ENCODE assay signal across 8 mouse cellular contexts in genomic region chr17:27181666-27182065, GRCm38 (mm10). TPM values are rescaled to one million over a fixed set of nuclear protein-coding genes. Genes with fewer than 3 reads are reported as not detected.
A peak's percentile ranks its signal among the peaks of the same experiment; 100 is the strongest.
DNase-seq lines count a peak whose midpoint lies in the region; ATAC-seq and TF ChIP-seq lines count a peak whose summit lies in the region.

No protein-coding gene starts in this region.

- WGBS in midbrain, embryonic 16.5 days: 30% methylated on average over 3 of the region's 3 CpGs
- WGBS in midbrain, embryonic 15.5 days: 32% methylated on average over 3 of the region's 3 CpGs
- WGBS in embryonic facial prominence, embryonic 13.5 days: 32% methylated on average over 3 of the region's 3 CpGs
- WGBS in intestine, postnatal 0 days: 39% methylated on average over 3 of the region's 3 CpGs

- H3K4me2 ChIP-seq in midbrain, embryonic 16.5 days (ENCODE audit: low read length): no peak overlapping the region
- H3K4me2 ChIP-seq in midbrain, embryonic 15.5 days: no peak overlapping the region
- no peak overlapping the region for H3K4me2 ChIP-seq in embryonic facial prominence, embryonic 13.5 days
- no peak overlapping the region for H3K4me2 ChIP-seq in intestine, postnatal 0 days (replicated peaks; ENCODE audit: low read depth)

- H3K36me3 ChIP-seq in midbrain, embryonic 16.5 days (ENCODE audit: control insufficient read depth, insufficient read depth, low read length): no peaks in the 10 kb centered on the region
- H3K36me3 ChIP-seq in midbrain, embryonic 15.5 days (replicated peaks): no peaks in the 10 kb centered on the region
- H3K36me3 ChIP-seq in embryonic facial prominence, embryonic 13.5 days: no peaks in the 10 kb centered on the region
- H3K36me3 ChIP-seq in intestine, postnatal 0 days (ENCODE audit: control insufficient read depth, insufficient read depth): no peaks in the 10 kb centered on the region

- H3K9ac ChIP-seq in midbrain, embryonic 16.5 days (ENCODE audit: low read depth, low read length): 0 out of 2 replicates have a peak overlapping the region, but pooled peaks have one; percentile 25
- no peak overlapping the region for H3K9ac ChIP-seq in midbrain, embryonic 15.5 days
- 0 out of 2 replicates have a peak overlapping the region, but pooled peaks have one; percentile 27 for H3K9ac ChIP-seq in embryonic facial prominence, embryonic 13.5 days
- no peak overlapping the region for H3K9ac ChIP-seq in intestine, postnatal 0 days (ENCODE audit: low read depth, low read length)

- H3K27ac ChIP-seq in midbrain, embryonic 16.5 days (ENCODE audit: low read length): no peak overlapping the region
- H3K27ac ChIP-seq in midbrain, embryonic 15.5 days: no peak overlapping the region
- no peak overlapping the region for H3K27ac ChIP-seq in embryonic facial prominence, embryonic 13.5 days
- H3K27ac ChIP-seq in intestine, postnatal 0 days (ENCODE audit: low read depth, low read length): no peak overlapping the region

- H3K27me3 ChIP-seq in midbrain, embryonic 16.5 days (ENCODE audit: control insufficient read depth, insufficient read depth, low read depth, low read length): no peaks in the 10 kb centered on the region
- no peaks in the 10 kb centered on the region for H3K27me3 ChIP-seq in midbrain, embryonic 15.5 days (replicated peaks)
- no peaks in the 10 kb centered on the region for H3K27me3 ChIP-seq in embryonic facial prominence, embryonic 13.5 days
- H3K27me3 ChIP-seq in intestine, postnatal 0 days (replicated peaks; ENCODE audit: control insufficient read depth, insufficient read depth, low read length): no peaks in the 10 kb centered on the region

- no peak for ATAC-seq in midbrain, embryonic 16.5 days
- ATAC-seq in midbrain, embryonic 15.5 days (replicated peaks): no peak
- ATAC-seq in embryonic facial prominence, embryonic 13.5 days (ENCODE audit: insufficient number of reproducible peaks, insufficient read depth, low FRiP score, low TSS enrichment, low read depth): no peak
- ATAC-seq in intestine, postnatal 0 days: no peak
- ATAC-seq in megakaryocyte, adult 5-6 weeks (ENCODE audit: poor library complexity, severe bottlenecking): peak; percentile 59; the same call in 1 of the 2 replicates
- no peak for ATAC-seq in CD4-positive, CD25-positive, alpha-beta regulatory T cell, adult 4 months
- no peak for ATAC-seq in activated CD4-positive, CD25-positive, alpha-beta regulatory T cell, adult 4 months

- DNase-seq in right cerebral cortex, postnatal 36 days (ENCODE audit: low spot score in 2 of 2): no peak

- H3K9me3 ChIP-seq in midbrain, embryonic 16.5 days (replicated peaks; ENCODE audit: control insufficient read depth, low read length, poor library complexity, severe bottlenecking): no peaks in the 10 kb centered on the region
- no peaks in the 10 kb centered on the region for H3K9me3 ChIP-seq in midbrain, embryonic 15.5 days
- no peaks in the 10 kb centered on the region for H3K9me3 ChIP-seq in embryonic facial prominence, embryonic 13.5 days
- no peaks in the 10 kb centered on the region for H3K9me3 ChIP-seq in intestine, postnatal 0 days (ENCODE audit: control insufficient read depth)

- TF ChIP-seq CTCF in intestine, postnatal 0 days (IDR thresholded peaks at IDR 0.05; ENCODE audit: low read depth): peak; percentile 69

- no peaks in the 10 kb centered on the region for H3K4me1 ChIP-seq in midbrain, embryonic 16.5 days (ENCODE audit: control insufficient read depth, insufficient read depth, low read length)
- H3K4me1 ChIP-seq in midbrain, embryonic 15.5 days: no peaks in the 10 kb centered on the region
- H3K4me1 ChIP-seq in embryonic facial prominence, embryonic 13.5 days: peaks cover 15% of the 10 kb centered on the region
- H3K4me1 ChIP-seq in intestine, postnatal 0 days (replicated peaks; ENCODE audit: control insufficient read depth, insufficient read depth, low read length): no peaks in the 10 kb centered on the region

- H3K4me3 ChIP-seq in midbrain, embryonic 16.5 days (ENCODE audit: low read depth, low read length): no peak overlapping the region
- H3K4me3 ChIP-seq in midbrain, embryonic 15.5 days: no peak overlapping the region
- H3K4me3 ChIP-seq in embryonic facial prominence, embryonic 13.5 days: no peak overlapping the region
- H3K4me3 ChIP-seq in intestine, postnatal 0 days (ENCODE audit: low read depth, low read length): no peak overlapping the region

RNA-seq across cellular contexts. Expression of gene Ip6k3, which starts 14.1 kb away (rescaled TPM):
- polyA plus RNA-seq in midbrain, embryonic 16.5 days (2015; fragmentation: Nextera tagmentation; extraction: Ambion mirVana): 0.14 and 0.15 TPM in 2 replicates
- polyA plus RNA-seq in midbrain, embryonic 15.5 days (2015; fragmentation: Nextera tagmentation; extraction: Ambion mirVana): 0.21 and 0.40 TPM in 2 replicates
- polyA plus RNA-seq in embryonic facial prominence, embryonic 13.5 days (2015; fragmentation: Nextera tagmentation; extraction: Ambion mirVana): 0.40 and 0.42 TPM in 2 replicates
- not detected in 2 replicates for polyA plus RNA-seq in intestine, postnatal 0 days (2015; fragmentation: Nextera tagmentation; extraction: Ambion mirVana)
- total RNA-seq in megakaryocyte, adult 5-6 weeks (2015): 0.91 and 1.6 TPM in 2 replicates
- total RNA-seq in megakaryocyte, adult 5-6 weeks (2017): 0.77 and 1.3 TPM in 2 replicates
- not detected for polyA plus RNA-seq in CD4-positive, CD25-positive, alpha-beta regulatory T cell, adult 4 months (2017; shearing (Covaris generic))
- polyA plus RNA-seq in activated CD4-positive, CD25-positive, alpha-beta regulatory T cell, adult 4 months (2017; shearing (Covaris generic)): not detected

RNA-seq across cellular contexts. Expression of gene Lemd2, which starts 22.6 kb away (rescaled TPM):
- polyA plus RNA-seq in midbrain, embryonic 16.5 days (2015; fragmentation: Nextera tagmentation; extraction: Ambion mirVana): 20.8 and 22.8 TPM in 2 replicates
- polyA plus RNA-seq in midbrain, embryonic 15.5 days (2015; fragmentation: Nextera tagmentation; extraction: Ambion mirVana): 26.1 and 26.7 TPM in 2 replicates
- polyA plus RNA-seq in embryonic facial prominence, embryonic 13.5 days (2015; fragmentation: Nextera tagmentation; extraction: Ambion mirVana): 18.0 and 20.8 TPM in 2 replicates
- 9.9 and 10.1 TPM in 2 replicates for polyA plus RNA-seq in intestine, postnatal 0 days (2015; fragmentation: Nextera tagmentation; extraction: Ambion mirVana)
- 16.2 and 19.9 TPM in 2 replicates for total RNA-seq in megakaryocyte, adult 5-6 weeks (2015)
- total RNA-seq in megakaryocyte, adult 5-6 weeks (2017): 18.2 and 29.8 TPM in 2 replicates
- 10 to 100 TPM; 10.7 to 11.4 TPM for polyA plus RNA-seq in CD4-positive, CD25-positive, alpha-beta regulatory T cell, adult 4 months (2017; shearing (Covaris generic))
- 1 to 10 TPM; 5.7 to 9.7 TPM for polyA plus RNA-seq in activated CD4-positive, CD25-positive, alpha-beta regulatory T cell, adult 4 months (2017; shearing (Covaris generic))

RNA-seq across cellular contexts. Expression of gene Uqcc2, which starts 48.0 kb away (rescaled TPM):
- polyA plus RNA-seq in midbrain, embryonic 16.5 days (2015; fragmentation: Nextera tagmentation; extraction: Ambion mirVana): 360 and 384 TPM in 2 replicates
- 365 and 372 TPM in 2 replicates for polyA plus RNA-seq in midbrain, embryonic 15.5 days (2015; fragmentation: Nextera tagmentation; extraction: Ambion mirVana)
- polyA plus RNA-seq in embryonic facial prominence, embryonic 13.5 days (2015; fragmentation: Nextera tagmentation; extraction: Ambion mirVana): 328 and 350 TPM in 2 replicates
- polyA plus RNA-seq in intestine, postnatal 0 days (2015; fragmentation: Nextera tagmentation; extraction: Ambion mirVana): 190 and 206 TPM in 2 replicates
- total RNA-seq in megakaryocyte, adult 5-6 weeks (2015): 92.0 and 94.4 TPM in 2 replicates
- 88.7 and 110 TPM in 2 replicates for total RNA-seq in megakaryocyte, adult 5-6 weeks (2017)
- 100 to 1,000 TPM; 110 to 129 TPM for polyA plus RNA-seq in CD4-positive, CD25-positive, alpha-beta regulatory T cell, adult 4 months (2017; shearing (Covaris generic))
- polyA plus RNA-seq in activated CD4-positive, CD25-positive, alpha-beta regulatory T cell, adult 4 months (2017; shearing (Covaris generic)): 100 to 1,000 TPM; 133 to 145 TPM

Comparison
In these comparisons a context has a peak if more than half of its experiments do, and no peak if none do; other contexts are left out.
1. H3K9ac ChIP-seq: peak in midbrain, embryonic 16.5 days (single experiment) and embryonic facial prominence, embryonic 13.5 days (single experiment); none in midbrain, embryonic 15.5 days (single experiment) and intestine, postnatal 0 days (single experiment).